Mouse (Mus musculus) gastrocnemius, adult 8-10 months (tissue): Measurements from ENCODE around the gene Slc5a8. TPM values are rescaled to one million over a fixed set of nuclear protein-coding genes. Genes with fewer than 3 reads are reported as not detected.

ENCODE experiments used
- DNase-seq, 2 experiments: peaks; one replicate each; pipeline ENCODE4 v3.0.0; 2022; ENCODE audit warnings: low spot score in 2 of 2
- total RNA-seq, 4 experiments: library from RNA; stranded (reverse); gene quantifications; 2 replicates each; pipeline ENCODE4 v1.2.4; 2022

Slc5a8 gene
- total RNA-seq: not detected

DNA sequence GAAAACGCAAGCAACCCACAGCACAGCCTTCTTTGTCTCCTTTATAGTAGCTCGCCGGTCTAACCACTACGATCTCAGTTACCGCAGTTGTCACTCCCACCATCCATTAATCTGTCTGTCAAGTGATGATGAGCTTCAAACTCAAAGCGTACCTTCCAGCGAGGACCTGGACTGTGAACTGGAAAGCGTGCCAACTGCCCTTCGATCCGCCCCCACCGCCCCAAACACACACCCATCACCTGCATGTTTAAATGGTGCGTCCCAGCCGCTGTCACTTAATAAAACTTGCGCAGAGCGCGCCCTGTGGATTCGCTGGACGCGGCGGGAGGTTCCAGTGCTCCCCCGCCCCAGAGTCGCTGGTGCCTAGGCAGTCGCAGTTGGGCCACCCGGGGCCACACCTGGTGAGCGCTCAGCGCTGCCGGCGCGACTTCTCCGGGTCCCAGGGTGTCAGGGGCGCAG, at the start of gene Slc5a8:
Gene Slc5a8, plus strand, starts transcription at position 361 of the 459 bp plus-strand sequence.
- no peak for DNase-seq

DNA sequence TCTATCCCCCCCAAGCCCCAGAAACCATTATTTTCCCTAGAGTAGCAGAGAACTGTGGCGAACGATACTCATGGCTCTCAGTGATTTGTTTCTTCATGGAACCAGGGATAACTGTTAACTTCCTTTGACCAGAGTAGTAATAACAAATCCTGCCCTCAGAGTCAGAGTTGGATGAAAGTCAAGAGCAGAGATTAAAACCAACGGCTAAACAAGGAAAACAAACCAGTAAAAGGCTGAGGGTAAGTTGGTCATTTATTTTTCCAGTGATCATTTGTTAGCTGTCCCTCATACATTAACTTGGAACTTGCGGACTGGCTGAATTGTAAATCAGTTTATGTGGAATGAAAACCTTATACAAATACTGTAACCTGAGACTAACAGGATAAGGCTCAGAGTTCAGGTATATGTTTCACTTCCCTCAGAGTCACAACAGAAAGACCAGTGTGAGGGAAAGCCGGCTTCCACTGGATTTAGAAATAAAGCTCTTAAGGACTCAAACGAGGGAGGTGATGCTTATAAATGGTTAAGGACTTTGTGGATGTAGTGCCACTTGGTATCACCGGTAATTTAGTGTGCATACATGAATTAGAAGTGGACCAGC, 36.8 kb upstream of the Slc5a8 start:
- DNase-seq: no peak

DNA sequence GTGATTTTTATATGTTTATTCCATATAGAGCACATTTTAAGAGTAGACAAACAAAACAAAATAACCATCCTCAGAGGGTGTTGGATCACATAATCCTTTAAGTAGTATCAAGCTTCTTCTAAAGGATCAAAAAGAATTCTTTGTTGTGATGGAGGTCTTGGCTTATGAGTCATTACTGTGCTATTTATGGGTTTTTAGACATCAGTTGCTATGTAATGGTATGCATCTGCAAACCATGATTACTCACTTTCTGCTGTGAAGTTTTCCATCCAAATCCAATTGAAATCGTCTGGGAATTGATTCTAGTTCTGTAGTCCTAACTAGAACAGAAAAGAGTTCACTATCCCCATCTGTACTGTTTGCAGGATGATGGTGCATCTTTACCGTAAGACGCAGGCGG, 35.8 kb upstream of the Slc5a8 start:
- DNase-seq: no peak

DNA sequence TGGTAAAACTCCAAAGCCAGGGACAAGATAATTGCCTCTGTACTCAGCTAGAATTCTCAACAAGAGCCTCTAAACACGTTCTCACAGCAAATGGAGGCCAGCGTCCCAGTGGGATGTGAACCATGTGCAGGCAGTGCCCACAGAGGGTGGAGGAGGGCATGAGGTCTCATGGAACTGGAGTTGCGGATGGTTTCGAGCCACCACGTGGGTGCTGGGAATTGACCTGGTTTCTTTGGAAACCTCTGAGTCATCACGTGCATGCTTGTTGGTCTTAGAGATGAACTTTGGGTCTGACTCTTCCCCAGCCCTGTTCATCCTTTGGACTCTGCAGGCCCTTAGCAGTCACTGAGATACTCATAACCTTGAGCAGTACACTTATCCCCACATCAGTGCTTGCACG, 32.5 kb upstream of the Slc5a8 start:
- DNase-seq: no peak

DNA sequence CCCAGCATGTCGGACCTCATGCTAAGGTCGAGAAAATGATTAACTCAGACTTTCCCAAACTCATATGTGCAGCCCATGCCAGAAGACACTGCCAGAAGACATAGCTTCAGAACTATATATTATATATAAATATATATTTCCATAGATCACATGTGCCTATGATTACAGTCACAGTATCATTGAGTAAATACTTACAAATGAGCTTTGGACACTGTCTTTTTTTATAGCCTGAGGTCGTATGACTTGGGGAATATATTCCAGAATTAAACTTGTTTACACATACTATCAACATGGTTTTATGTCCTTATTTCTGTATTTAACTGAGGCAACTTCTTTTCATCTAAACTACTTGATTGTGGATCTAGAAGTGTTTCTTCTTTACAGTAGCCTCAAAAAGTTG, 24.9 kb upstream of the Slc5a8 start:
- no peak for DNase-seq

DNA sequence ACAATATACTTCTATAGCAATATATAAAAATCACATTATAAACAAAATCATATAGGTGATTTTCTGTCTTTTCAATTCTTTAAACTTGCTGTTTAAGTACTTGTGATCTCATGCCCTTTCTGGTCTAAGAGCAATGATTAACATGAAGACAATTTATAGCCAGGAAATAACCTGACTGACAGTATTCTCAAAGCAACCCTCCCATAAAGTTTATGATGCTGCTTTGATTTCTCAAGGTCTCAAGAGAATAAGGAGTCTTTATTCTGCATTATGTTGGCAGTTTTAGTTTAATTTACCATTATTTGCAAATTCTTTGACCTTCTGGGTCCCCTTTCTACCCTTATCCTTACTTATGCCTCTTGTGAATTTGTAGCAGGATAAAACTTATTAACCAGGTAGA, 24.4 kb upstream of the Slc5a8 start:
- no peak for DNase-seq

DNA sequence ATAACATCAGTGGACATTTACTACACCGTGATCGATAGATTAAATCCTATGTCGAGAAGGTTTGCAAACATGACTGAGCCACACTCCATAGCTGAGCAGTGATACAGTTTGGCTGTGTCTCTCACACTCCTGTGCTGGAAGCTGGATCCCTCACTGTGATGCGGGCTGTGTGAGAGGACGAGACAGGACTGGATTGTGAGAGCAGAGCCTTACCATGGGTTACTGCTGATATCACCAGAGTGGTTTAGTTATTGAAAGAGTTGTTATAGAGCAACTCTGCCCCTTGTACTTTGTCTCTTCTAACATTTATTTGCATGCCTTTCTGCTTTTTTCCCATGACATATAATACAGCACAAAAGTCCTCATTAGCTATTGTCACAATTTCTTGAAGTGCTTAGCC, 23.5 kb upstream of the Slc5a8 start:
- DNase-seq: no peak

DNA sequence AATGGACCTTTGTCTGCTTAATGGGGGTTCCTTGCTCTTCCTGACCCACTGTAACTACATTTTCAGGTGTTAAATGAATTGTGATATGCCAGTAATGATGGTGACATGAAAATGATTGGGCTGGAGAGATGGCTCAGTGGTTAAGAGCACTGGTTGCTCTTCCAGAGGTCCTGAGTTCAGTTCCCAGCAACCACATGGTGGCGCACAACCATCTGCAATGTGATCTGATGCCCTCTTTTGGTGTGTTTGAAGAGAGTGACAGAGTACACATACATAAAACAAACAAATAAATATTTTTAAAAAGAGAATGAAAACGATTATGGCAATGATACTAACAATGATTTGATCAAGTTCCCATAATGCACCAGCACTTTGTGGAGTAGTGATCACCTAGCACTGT, 19.8 kb upstream of the Slc5a8 start:
- no peak for DNase-seq

DNA sequence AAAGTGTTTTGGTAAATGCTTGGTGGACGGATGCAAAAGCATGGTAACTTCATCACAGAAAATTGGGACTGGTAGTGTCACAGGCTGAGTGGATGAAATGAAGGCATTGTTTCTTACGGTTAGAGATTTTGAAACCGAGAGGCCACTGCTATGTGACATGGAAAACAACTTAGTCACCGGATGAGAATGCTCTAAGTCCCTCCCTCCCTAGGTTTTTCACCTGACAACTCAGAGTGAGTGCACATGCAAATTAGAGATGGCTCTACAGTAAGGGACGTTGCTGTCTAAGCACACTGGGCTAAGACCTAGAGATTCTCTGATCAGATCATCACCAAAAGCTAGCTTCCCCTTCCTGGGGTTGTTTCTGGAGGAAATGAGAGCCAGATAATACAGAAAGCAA, 10.9 kb upstream of the Slc5a8 start:
- no peak for DNase-seq

DNA sequence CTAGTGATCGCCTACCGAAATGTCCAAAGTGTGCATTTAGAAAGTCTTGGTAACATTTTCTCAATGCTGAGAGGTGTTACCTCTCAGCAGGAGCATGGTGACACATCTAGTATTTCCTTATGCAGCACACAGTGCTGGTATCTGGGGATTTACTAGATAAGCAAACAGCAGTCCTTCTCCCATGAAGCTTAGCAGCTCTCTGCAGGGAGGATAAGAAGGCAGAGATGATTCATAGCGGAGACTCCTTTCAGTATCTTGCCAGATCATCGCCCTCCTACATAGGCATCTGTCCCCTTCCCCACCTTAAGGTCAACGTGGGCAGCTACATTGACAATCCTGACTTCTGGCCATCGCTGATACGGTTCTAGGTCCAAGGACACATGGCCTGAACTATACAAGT, 8.4 kb upstream of the Slc5a8 start:
- DNase-seq: no peak

DNA sequence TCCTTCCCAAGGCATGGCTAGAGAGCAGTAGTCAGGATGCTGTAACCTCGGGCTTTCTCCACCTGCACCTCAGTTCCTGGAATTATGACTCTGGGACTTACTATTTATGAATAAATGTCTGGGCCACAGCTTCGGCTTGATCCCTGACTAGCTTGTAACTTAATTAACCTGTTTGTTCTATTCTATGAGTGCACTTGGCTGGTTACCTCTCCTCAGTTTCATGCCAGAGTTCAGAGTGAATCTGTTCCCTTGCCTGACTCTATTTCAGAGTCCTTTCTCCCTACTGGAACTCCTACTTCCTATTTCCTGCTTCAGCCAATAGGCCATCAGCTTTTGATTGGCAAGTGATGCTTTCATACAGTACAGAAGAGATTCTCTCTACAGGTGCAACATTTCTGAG, 2.1 kb upstream of the Slc5a8 start:
- DNase-seq: no peak

DNA sequence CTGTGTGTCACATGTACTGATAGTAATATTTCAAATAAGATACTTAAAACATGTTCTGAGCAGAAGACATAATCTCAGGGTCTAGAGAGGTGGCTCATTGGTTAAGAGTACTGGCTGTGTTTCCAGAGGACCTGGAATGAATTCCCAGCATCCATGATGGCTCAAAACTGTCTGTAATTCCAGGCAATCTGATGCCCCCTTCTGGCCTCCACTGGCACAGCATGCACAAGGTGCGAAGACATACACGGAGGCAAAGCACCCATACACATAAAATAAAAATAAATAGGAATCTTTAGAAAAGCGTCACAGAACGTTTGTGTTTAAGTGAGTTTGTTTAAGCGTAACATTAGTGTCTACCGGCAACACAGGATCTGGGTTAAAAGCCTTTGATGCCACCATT, 956 bp upstream of the Slc5a8 start:
- no peak for DNase-seq

DNA sequence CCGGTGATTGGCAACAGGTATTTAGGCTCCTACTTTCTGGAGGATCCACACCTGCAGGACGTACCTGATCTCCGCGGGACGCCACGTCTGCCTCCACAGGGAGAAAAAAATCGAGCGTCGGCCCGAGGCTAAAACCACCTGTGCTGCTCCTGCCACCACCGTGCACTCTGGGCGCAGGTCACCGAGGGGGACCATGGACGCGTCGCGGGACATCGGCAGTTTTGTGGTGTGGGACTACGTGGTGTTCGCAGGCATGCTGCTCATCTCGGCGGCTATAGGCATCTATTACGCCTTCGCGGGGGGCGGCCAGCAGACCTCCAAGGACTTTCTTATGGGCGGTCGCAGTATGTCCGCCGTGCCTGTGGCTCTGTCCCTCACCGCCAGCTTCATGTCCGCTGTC, 322 bp downstream of the Slc5a8 start:
- DNase-seq: no peak

DNA sequence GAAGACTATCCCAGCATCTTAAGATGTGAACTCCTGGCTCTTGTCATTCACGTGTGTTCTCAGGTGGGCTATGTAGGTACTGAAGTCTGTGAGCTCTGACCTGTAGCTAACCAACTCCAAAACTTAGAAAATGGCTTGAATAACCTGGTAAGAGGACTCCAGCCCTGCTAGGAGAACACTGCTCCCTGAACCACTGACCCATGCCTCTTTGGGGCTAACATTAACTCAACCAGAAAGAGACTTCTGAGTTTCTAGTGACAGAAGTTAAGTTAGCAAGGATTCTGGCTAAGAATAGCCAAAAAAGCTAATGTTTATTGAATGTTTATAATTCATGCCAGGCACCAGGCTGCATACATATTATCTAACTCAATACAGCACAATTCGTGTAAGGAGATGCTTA, 2.6 kb downstream of the Slc5a8 start:
- DNase-seq: no peak

DNA sequence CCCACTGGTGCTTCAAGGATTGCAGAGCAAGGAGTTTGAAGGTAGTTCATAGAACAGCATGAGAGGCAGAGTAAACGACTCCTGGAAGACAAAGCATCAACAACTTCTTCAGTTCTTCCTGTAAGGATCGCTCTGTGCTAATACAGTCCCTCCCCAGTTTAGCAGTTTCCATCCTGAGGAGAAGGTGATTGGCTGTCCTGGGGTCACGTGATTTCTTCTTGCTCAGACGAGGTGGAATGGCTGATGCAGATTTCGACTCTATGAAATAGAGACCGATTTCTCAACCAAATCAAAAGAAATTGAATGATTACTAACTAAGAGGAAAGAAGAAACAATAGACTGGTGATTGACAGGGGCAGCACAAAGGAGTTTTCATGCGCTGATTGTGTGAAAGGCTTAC, 5.6 kb downstream of the Slc5a8 start:
- DNase-seq: no peak

DNA sequence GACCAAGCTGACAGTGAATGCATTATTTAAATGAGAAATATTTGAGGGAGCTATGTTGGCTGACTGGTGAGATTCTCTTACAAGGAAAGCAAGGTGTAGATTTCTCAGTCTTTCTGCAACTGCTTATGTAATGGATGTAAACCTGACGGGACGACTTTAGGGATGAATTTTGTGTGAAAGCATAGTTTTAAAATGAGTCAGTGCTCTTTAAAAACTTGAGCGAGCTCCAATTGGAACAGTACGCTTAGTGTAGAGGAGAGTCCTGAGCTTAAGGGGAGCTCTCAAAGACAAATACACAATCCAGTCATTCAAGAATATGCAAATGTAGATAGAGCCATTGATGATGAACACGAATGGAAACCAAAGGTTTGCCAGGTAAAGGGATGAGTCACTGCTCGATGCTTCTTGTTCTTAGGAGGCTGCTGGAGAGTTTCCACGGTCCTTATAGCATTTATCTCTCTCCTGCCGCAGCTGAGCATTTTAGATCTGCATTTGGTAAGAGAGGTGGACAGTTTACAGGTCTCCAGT, 6.8 kb downstream of the Slc5a8 start:
- no peak for DNase-seq

DNA sequence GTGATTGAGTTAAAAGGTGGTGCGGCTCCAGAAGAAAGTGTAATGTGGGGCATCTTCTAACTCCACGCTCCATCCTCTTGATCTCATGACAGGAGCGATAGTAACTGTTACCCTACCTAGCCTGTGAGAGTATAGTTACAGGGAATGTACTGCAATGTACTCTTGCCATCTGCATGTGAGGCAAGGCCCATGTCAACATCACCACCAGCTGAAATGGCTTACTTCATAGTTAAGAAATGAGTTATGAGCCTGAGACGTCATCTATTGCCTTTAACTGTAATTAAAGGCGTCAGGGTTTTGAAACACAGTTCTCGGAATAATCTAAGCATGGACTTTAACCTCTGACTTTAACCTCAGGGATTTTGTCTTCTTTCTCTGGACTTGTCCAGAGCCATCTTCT, 11.2 kb downstream of the Slc5a8 start:
- DNase-seq: no peak

DNA sequence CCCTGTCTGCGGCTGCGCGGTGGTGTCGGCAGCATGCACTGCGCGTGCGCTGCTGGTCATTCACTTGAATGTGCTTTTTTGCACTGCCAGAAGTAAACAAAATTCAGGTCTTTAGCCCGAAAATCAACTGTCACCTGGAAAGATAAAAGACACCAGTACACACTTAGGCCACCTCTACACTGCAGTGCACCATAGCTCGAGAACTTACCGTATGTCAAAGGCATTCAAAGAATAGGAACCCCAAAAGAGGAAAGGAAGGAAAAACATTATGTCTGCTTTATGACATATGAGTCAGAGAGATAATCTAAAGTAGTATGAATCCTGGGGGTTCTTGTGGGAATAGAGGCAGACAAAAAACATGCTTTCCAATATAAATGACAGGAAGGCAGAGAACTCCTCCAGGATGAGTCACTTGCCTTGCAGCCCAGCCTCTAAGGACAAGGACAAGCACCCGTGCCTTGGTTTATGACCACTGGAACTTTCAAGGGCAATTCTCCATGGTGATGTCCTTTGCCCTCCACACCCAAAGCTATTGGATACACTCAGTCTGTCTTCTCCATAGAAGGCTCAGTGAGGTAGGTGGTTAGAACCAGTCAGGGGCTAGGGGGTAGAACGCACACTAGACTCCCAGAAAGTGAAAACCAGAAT, 64.0 kb downstream of the Slc5a8 start:
- no peak for DNase-seq

DNA sequence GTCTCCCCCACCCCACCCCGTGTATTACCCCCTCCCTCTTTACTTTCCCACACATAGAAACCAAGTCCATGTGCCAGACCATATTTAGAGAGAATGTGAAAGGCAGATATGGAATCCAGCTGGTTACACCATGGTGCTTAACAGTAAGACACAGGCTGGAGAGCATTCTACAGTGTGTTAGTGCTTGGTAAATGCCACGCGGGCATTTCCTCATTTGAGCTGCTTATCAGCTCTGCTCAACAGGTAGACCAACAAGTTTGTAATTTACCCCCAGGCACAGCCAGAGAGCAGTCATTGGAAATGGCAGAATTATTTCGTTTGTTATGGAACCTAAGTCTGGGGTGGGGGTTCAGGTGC, 64.5 kb downstream of the Slc5a8 start:
- no peak for DNase-seq

DNA sequence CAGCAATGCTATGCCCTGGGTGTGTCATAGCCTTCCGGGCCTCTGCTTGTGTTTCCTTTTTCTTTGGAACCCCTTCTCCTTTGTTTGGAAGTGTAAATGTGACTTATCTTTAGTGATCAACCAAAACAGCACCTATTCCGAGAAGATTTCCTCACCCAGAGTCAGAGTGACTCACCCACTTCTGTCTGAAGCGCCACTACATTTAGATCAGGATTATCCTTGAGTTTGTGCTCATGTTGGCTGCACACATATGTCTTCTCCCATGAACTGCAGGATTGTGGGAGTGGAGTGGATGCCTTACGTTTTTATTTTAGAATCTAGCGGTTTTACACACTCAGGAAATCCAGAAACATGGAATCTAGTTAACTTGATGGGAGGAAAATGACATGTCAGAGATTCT, 75.0 kb downstream of the Slc5a8 start:
- DNase-seq: no peak

DNA sequence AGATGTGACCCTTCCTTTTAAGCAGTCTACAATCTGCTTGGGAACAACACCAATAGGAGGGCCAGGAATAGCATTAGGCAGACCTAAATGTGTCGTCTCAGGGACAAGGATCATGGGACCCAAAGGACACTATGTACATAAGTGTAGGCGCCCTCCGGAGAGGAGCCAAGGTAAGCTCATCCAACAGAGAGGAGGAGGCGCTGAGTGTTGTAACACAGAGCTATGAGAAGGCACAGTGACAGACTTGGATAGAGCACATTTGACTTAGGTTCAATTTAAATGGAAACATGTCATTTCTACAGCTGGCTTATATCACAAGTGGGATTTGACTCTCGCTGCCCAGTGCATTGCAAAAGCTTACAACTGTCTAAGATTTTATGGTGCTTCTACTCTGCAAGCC, 82.8 kb downstream of the Slc5a8 start:
- DNase-seq: no peak

DNA sequence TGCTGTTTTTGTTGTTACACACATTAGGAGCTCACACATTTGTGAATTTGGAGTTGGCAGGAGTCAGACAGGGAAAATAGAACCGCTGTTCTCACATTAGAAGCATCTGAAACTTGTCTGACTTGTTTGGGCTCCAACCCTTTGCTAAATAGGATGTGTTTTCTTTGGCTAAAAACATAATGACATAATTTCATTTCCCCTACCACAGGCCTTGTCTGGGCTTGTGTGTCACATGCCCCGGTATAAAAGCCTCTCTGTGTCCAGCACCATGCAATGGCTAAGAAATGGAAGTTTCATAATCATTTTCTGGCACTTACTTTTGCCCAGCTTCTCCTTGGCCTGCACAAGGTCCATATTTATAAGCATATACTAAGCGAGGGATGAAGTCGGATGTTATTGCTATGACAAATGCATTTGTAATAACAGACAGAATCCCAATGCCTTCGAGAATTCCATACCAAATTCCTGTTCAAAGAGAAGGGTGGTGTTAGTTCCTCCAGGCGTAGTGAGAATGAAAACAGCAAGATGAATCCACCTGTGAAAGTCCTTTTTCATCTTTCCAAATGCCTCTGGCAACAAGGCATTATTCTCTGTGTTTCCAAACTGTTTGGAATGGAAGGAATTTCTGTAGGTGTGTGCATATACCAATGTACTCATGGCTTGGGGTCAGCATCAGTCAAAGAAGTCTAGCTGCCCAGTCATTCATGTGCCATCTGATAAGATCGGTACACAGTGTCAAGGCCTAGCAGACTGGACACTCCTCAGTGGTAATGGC, 85.3 kb downstream of the Slc5a8 start:
- DNase-seq: no peak

DNA sequence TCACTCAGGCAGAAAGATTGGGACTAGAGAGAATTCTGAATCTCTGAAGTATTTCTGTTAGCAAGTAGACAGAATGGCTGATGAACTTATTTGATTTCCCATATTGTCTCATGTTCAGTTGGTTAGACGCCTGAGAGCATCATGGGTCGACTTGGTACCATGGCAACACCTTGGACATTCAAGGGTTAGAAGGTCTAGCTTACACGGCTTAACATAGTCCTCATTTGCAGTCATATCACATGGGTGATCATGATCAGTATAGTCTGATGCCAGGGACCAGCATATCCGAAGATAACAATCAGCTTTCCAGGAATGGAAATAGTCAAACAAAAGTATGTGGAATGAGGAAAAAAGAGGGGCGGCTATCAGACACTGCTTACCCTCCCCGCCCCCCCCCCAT, 93.1 kb downstream of the Slc5a8 start:
- no peak for DNase-seq
